Mouse (Mus musculus) testis, postnatal 14 days (tissue): ENCODE data around the gene Coa7.
A peak's percentile ranks its signal among the peaks of the same experiment; 100 is the strongest.

ENCODE experiments used
- DNase-seq: peaks from one replicate; pipeline ENCODE4 v3.0.0; 2021; ENCODE audit warnings: low spot score

The Coa7 gene

GRCm38 (mm10) chr4:108327730-108328484, at the start of gene Coa7:
Coa7 (plus strand) TSS chr4:108328140.
- peak; percentile 96 for DNase-seq

GRCm38 (mm10) chr4:108300266-108300665, 27.7 kb upstream of the Coa7 start:
- peak; percentile 20 for DNase-seq

- peak; percentile 91 for DNase-seq
These were observed 27.1 kb upstream of the Coa7 start, which contains the start of gene Zyg11b for GRCm38 (mm10) chr4:108300670-108301373. Zyg11b (minus strand) TSS chr4:108301096.

GRCm38 (mm10) chr4:108302296-108302890, 25.5 kb upstream of the Coa7 start:
- no peak for DNase-seq

GRCm38 (mm10) chr4:108310706-108311105, 17.2 kb upstream of the Coa7 start:
- DNase-seq, result no peak

- no peak for DNase-seq
These were observed 13.9 kb upstream of the Coa7 start for GRCm38 (mm10) chr4:108314041-108314440.

GRCm38 (mm10) chr4:108317656-108318605, 10.0 kb upstream of the Coa7 start:
- DNase-seq, result no peak

- DNase-seq, result no peak
These were observed 9.0 kb upstream of the Coa7 start for GRCm38 (mm10) chr4:108318649-108319615.

- DNase-seq, result peak; percentile 41
These were observed 8.2 kb upstream of the Coa7 start for GRCm38 (mm10) chr4:108319747-108320146.

- DNase-seq, result no peak
These were observed 7.1 kb upstream of the Coa7 start for GRCm38 (mm10) chr4:108320627-108321380.

- DNase-seq, result no peak
These were observed 4.4 kb upstream of the Coa7 start for GRCm38 (mm10) chr4:108323588-108323987.

- DNase-seq, result no peak
These were observed 815 bp upstream of the Coa7 start for GRCm38 (mm10) chr4:108327071-108327579.

- DNase-seq, result no peak
These were observed 1.9 kb downstream of the Coa7 start for GRCm38 (mm10) chr4:108329840-108330239.

GRCm38 (mm10) chr4:108332041-108332440, 4.1 kb downstream of the Coa7 start:
- no peak for DNase-seq

- no peak for DNase-seq
These were observed 7.5 kb downstream of the Coa7 start for GRCm38 (mm10) chr4:108335413-108335812.

GRCm38 (mm10) chr4:108336765-108337164, 8.8 kb downstream of the Coa7 start:
- DNase-seq, result no peak

GRCm38 (mm10) chr4:108337817-108338216, 9.9 kb downstream of the Coa7 start:
- no peak for DNase-seq

- no peak for DNase-seq
These were observed 10.4 kb downstream of the Coa7 start for GRCm38 (mm10) chr4:108338321-108338733.

- no peak for DNase-seq
These were observed 10.9 kb downstream of the Coa7 start for GRCm38 (mm10) chr4:108338811-108339210.

- DNase-seq, result no peak
These were observed 11.3 kb downstream of the Coa7 start for GRCm38 (mm10) chr4:108339277-108339690.
